Mouse (Mus musculus) heart, postnatal 14 days (tissue): ENCODE results near the gene D830030K20Rik. TPM values are rescaled to one million over a fixed set of nuclear protein-coding genes. Genes with fewer than 3 reads are reported as not detected.
A peak's percentile ranks its signal among the peaks of the same experiment; 100 is the strongest.
"Not testable (repeated sequence)": the region's sequence is repeated elsewhere in the genome, so short reads cannot be mapped to it uniquely, and the experiment has no call there.

Experiments used
- DNase-seq, 2 experiments: peaks; one replicate each; pipeline ENCODE4 v3.0.0; 2021 to 2022
- intact Hi-C: fragments of 180-260 bp; cut with DNase I; formaldehyde crosslinking; loops from one replicate; pipeline ENCODE4 v1.15.1; 2025
- long read RNA-seq, 2 experiments: library from polyadenylated mRNA; stranded (forward); transcript quantifications; one replicate each; pipeline ENCODE4 v2.0.0; 2021
- total RNA-seq, 2 experiments: library from RNA; stranded (reverse); gene quantifications; 2 replicates each; pipeline ENCODE4 v1.2.3; 2021

D830030K20Rik gene
- 1 to 10 TPM; 3.0 to 4.2 TPM for total RNA-seq
- long read RNA-seq, experiment 1, partial matches to known transcripts, result 0 of 4 reads
- long read RNA-seq, experiment 1, other reads (novel, unspliced or antisense), result 3 of 4 reads
- long read RNA-seq, experiment 2, partial matches to known transcripts, result 0 of 1 reads
- long read RNA-seq, experiment 2, other reads (novel, unspliced or antisense), result 0 of 1 reads

DNA sequence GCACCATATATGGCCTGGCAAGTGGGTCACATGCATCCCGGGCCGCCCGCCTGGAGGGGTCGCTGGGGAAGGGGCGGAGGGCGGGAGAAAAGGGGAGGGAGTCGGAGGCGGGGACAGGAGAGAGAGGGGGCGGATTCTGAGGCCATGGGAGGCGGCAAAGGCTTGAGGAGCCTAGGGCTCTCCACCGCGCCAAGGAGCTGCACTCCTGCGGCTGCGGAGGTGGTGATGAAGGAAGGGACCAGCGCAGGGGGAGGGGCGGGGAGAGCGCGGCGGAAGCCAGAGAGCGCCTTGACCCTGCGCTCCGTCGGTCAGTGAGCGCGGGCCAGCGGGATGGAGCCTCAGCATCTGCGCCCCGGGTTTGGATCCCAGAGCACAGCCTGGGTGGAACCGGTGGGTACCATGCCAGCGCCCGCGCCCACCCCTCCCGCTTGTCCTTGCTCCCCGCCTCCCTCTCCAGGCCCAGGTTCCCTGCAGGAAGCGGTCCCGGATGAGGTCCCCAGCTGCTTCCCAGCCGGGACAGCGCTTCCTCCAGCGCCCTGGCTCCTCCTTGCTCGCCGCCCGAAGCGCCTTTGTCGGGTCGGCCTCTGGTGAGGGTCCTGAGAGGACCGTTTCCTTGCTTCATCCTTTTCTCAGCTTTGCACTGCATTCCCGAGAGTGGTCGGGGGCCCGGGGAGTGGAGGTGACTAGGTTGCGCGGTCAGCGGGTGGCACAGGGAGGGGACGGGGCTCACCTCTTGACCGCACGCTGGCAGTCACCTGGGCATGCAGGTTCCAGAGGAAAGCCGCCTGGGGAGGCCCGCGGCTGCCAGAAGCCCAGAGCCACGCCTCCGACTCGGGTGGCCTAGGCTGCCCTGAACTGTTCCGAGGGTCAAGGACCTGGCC is at the start of gene D830030K20Rik:
TSS of gene D830030K20Rik (plus strand) at position 217 of the 881 bp plus-strand sequence.
- intact Hi-C loops, result not testable (repeated sequence)
- DNase-seq, result peak in 1 of 2 experiments; percentile 0

DNA sequence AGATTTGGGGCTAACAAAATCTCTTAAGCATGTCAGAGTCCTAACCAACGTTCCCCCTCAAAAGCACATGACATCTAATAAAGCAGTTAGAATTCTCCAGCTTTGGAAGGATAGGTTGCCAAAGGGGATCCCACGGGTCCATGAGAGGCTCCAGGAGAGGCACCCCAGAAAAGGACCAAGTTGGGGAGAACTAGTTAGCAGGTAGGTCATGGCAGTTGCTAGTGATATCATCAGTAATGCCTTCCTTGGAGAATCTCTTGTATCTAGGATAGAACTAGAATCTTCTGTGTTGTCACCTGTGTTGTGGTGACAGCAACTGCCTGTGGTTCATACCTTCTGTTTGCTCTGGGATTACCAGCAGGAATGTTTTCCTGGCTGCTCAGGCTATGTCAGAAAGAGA is 20.3 kb upstream of the D830030K20Rik start, which contains the start of gene Gm5795:
TSS of gene Gm5795 (plus strand) at position 301 of the 400 bp plus-strand sequence.
- intact Hi-C loops, DNase-seq: not testable (repeated sequence)

DNA sequence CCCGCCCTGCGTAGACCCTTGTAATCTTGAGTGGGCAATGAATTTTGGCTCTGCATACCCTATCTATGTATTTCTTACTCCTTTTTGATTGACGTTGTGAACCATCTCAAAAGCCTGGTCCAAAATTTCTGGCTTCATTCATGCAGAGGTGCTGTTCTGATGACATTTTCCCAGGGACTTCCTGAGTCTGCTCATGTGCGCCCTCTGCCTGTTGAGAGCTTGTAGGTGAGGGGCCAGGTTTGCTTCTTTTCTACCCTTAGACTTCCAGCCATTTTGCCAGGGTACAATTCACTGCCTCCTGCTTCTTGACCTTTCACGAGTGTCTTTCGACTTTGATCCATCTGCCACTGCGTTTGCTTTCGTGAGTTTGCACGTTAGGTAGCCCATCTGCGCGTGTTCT is 1.1 kb downstream of the D830030K20Rik start:
- intact Hi-C loops, result not testable (repeated sequence)
- DNase-seq, result peak; percentile 1 to 10

DNA sequence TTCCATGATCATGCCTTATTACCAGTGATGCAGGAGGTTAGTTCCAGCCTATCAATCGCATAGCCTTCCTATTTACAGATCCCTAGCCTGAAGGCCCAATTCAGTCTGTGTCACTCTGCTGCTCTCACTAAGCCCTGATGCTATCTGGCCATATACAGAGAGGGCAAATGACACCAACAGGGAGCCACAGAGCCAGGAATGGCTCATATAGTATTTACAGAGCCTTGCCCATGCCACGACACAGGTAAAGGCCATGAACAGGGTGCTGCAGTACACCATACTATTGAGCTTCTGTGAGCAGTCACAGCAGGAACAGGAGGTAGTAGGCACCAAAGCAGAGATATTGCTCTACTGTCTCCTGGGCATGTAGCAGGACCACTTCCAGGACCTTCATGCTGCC is 54.2 kb downstream of the D830030K20Rik start:
- peak; percentile 0 to 1 for DNase-seq
- intact Hi-C loops, result not testable (repeated sequence)

Other genes with a start within 250 kb of the D830030K20Rik start
- gene Gm2888, start 178.5 kb upstream of the D830030K20Rik start, total RNA-seq, result not detected
- under 1 TPM; 0.27 to 0.50 TPM for gene Gm2897, start 159.2 kb upstream of the D830030K20Rik start, total RNA-seq
- gene Gm10340, start 74.5 kb upstream of the D830030K20Rik start, total RNA-seq, result not detected
- not detected for gene Gm5795, start 20.2 kb upstream of the D830030K20Rik start, total RNA-seq
- gene Gm2956, start 124.1 kb downstream of the D830030K20Rik start, total RNA-seq, result not detected
- not detected for gene Gm10413, start 186.6 kb downstream of the D830030K20Rik start, total RNA-seq
- gene Gm10409, start 204.1 kb downstream of the D830030K20Rik start, total RNA-seq, result under 1 TPM; 0.49 to 0.50 TPM
- gene Gm3005, start 219.6 kb downstream of the D830030K20Rik start, total RNA-seq, result under 1 TPM in 1 of 2 experiments, not detected in 1; 0.74 TPM
- gene Gm10408, start 240.9 kb downstream of the D830030K20Rik start, total RNA-seq, result not detected